Mouse (Mus musculus): ENCODE results near the gene Zfp598.

DNA sequence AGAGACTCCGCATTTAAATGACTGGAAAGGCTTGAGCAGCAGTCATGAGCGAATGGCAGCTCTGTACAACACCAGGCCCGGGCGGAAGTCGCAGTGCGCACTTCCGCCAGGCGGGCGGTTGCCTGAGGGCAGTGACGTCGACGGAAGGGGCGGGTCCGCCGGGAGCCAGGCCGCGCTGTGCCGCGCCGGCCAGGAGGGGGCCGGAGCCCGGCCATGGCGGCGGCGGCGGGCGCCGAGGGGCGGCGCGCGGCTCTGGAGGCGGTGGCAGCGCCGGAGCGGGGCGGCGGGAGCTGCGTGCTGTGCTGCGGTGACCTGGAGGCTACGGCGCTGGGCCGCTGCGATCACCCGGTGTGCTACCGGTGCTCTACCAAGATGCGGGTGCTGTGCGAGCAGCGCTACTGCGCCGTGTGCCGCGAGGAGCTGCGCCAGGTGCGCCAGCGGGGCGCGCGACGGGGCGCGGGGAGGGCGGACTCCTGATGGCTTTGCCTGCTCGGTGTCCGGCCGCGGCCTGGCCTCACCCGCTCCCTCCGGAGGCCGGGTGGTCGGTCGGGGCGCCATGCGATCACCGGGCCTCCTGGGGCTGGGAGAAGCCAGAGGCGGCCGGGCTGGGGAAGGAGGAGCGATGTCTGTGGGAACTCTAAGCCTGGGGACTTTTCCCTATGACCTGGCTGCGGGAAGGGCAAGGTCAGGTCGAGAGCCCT is at the start of gene Zfp598:
- TF ChIP-seq CTCF (IDR thresholded peaks at IDR 0.05; ENCODE audit: insufficient read depth, low read depth, low read length) (no peak), POLR2A (IDR thresholded peaks at IDR 0.05; ENCODE audit: insufficient read depth, low read depth, low read length) (peak; percentile 97)

Data from olfactory bulb, adult 2 months (tissue).